Mouse (Mus musculus) MEL (cell line): Measurements from ENCODE around the gene Ugt1a10.

Experiments
- CTCF ChIP-seq, 3 experiments: IDR thresholded peaks in 2 of 3; conservative IDR thresholded peaks in 1 of 3; 2 replicates each; pipeline ENCODE4 v1.5.1; 2011 to 2012; ENCODE audit warnings: low read length in 3 of 3, low read depth in 2 of 3, mild to moderate bottlenecking in 2 of 3, improper control_type of control experiment in 1 of 3, inconsistent platforms in 1 of 3, mixed read lengths in 1 of 3, moderate library complexity in 1 of 3; ENCODE audit not compliant: control insufficient read depth in 1 of 3, insufficient read depth in 1 of 3, poor library complexity in 1 of 3, severe bottlenecking in 1 of 3
- ETS1 ChIP-seq: IDR thresholded peaks from 2 replicates; pipeline ENCODE4 v1.6.1; 2012; ENCODE audit warnings: low read depth, mild to moderate bottlenecking, inconsistent platforms, low read length, improper control_type of control experiment, moderate library complexity
- POLR2A ChIP-seq, 2 experiments: IDR thresholded peaks; 2 replicates each; pipeline ENCODE4 v1.6.1; 2011 to 2012; ENCODE audit warnings: low read length in 2 of 2, mild to moderate bottlenecking in 2 of 2, control low read depth in 1 of 2, improper control_type of control experiment in 1 of 2, low read depth in 1 of 2, moderate library complexity in 1 of 2; ENCODE audit not compliant: control insufficient read depth in 1 of 2, insufficient read depth in 1 of 2, poor library complexity in 1 of 2
- RCOR1 ChIP-seq: IDR thresholded peaks from 2 replicates; pipeline ENCODE4 v1.6.1; 2012; ENCODE audit warnings: low read depth, mild to moderate bottlenecking, inconsistent platforms, low read length, improper control_type of control experiment
- TCF12 ChIP-seq: IDR thresholded peaks from 2 replicates; pipeline ENCODE4 v1.6.1; 2014; ENCODE audit warnings: low read depth, mild to moderate bottlenecking, inconsistent platforms, low read length, improper control_type of control experiment, moderate library complexity

DNA sequence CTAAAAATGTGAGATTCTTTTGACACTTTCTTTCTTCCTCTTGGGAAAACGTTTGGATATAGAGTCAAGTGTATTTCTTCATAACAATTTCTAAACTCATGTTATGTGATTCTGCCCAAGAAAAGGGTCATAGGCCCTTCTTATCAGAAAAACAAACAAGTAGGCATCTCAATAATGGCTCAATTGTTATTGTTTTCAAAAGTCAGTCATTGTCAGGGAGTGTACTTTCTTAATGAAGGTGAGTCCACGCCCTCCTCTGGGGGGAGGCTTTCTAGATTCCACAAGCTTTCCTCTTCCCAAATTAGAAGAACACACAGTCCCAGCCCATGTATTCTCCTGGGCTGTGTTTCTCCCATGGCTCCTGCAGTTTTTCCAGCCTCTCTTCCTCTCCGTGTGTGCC, 32.3 kb downstream of the Ugt1a10 start, which contains the start of gene Ugt1a8:
- no peak for TF ChIP-seq CTCF (IDR thresholded peaks at IDR 0.05 in 2 of 3, conservative IDR thresholded peaks at IDR 0.05 in 1 of 3; ENCODE audit: control insufficient read depth in 1 of 3, insufficient read depth in 1 of 3, low read depth in 2 of 3, low read length in 3 of 3, poor library complexity in 1 of 3, severe bottlenecking in 1 of 3)
- no peak for TF ChIP-seq RCOR1
- TF ChIP-seq ETS1: no peak
- TF ChIP-seq TCF12: no peak
- no peak for TF ChIP-seq POLR2A (IDR thresholded peaks at IDR 0.05; ENCODE audit: control insufficient read depth in 1 of 2, insufficient read depth in 1 of 2, low read depth in 1 of 2, low read length in 2 of 2, poor library complexity in 1 of 2)
